Mouse (Mus musculus) hematopoietic multipotent progenitor cell, adult 10-12 weeks (in vitro differentiated cells): ENCODE measurements around the gene Gm18596. TPM values are rescaled to one million over a fixed set of nuclear protein-coding genes. Genes with fewer than 3 reads are reported as not detected.

Source experiments
- polyA plus RNA-seq: library from polyadenylated mRNA; stranded (reverse); fragments of >175 nt; gene quantifications from 2 replicates; pipeline ENCODE4 v1.2.3, GENCODE M21; 2012; ENCODE audit warnings: low replicate concordance

The Gm18596 gene
- not detected in 2 replicates for polyA plus RNA-seq

DNA sequence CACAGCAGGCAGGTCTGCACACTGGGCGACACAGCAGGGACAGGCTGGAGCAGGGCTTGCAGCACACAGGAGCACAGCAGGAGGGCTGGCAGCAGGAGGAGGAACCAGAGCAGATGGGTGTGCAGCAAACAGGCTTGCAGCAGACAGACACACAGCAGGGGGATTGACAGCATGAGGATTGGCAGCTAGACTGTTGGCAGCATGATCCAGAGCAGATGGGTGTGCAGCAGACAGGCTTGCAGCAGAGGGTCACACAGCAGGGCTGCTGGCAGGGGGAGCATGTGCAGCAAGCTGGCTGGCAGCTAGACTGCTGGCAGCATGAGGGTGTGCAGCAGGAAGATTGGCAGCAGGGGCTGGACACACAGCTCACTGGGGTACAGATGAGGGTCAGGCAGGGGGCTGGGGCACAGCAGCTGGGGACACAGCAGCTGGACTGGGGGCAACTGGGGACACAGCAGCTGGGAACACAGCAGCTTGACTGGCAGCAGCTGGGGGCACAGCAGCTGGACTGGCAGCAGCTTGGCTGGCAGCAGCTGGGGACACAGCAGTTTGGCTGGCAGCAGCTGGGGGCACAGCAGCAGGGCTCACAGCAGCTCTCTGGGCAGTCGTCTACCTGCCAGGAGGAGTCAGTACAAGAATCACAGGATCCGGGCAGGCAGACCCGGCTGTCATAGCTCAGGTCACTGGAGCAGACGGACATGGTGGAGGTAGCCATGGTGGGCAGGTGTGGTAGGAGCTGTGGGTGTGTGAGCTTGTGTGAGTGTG lies at the start of gene Gm18596:
Gm18596 (minus strand) TSS at position 715 of the 765 bp plus-strand sequence.

DNA sequence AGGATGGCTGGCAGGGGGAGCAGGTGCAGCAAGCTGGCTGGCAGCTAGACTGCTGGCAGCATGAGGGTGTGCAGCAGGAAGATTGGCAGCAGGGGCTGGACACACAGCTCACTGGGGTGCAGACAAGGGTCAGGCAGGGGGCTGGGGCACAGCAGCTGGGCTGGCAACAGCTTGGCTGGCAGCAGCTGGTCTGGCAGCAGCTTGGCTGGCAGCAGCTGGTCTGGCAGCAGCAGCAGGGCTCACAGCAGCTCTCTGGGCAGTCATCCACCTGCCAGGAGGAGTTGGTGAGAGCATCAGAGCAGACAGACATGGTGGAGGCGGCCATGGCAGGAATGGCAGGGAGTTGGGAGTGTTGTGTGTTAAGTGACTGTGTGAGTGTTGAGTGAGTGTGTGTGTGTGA lies 45.4 kb upstream of the Gm18596 start, which contains the start of gene Gm7137:
Gm7137 (minus strand) TSS at position 325 of the 400 bp plus-strand sequence.

GRCm38 (mm10) chr10:77782442-77782841 lies 40.0 kb upstream of the Gm18596 start, which contains the start of gene Gm3250:
Gm3250 (minus strand) TSS chr10:77782542.

DNA sequence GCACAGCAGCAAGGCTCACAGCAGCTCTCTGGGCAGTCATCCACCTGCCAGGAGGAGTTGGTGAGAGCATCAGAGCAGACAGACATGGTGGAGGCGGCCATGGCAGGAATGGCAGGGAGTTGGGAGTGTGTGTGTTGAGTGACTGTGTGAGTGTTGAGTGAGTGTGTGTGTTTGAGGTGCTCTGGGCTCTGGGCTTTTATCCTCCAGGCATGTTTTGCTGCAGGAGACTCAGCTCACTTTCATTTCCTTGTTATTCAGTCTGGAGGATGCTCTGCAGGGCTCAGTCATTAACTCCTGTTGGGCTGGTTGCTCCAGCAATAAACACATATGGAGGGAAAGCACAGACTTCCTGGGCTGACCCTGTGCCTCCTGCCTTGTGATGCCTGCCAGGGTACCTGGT lies 34.4 kb upstream of the Gm18596 start, which contains the start of gene Gm7138:
Gm7138 (minus strand) TSS at position 101 of the 400 bp plus-strand sequence.

GRCm38 (mm10) chr10:77771225-77771624 lies 28.8 kb upstream of the Gm18596 start, which contains the start of gene Gm3238:
Gm3238 (minus strand) TSS chr10:77771325.

GRCm38 (mm10) chr10:77759582-77759981 lies 17.1 kb upstream of the Gm18596 start, which contains the start of gene Gm3233:
Gm3233 (minus strand) TSS chr10:77759682.

DNA sequence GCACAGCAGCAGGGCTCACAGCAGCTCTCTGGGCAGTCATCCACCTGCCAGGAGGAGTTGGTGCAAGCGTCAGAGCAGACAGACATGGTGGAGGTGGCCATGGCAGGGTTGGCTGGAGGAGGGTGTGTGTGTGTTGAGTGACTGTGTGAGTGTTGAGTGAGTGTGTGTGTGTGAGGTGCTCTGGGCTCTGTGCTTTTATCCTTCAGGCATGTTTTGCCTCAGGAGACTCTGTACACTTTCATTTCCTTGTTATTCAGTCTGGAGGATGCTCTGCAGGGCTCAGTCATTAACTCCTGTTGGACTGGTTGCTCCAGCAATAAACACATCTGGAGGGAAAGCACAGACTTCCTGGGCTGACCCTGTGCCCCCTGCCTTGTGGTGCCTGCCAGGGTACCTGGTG lies 8.8 kb upstream of the Gm18596 start, which contains the start of gene Gm9736:
Gm9736 (minus strand) TSS at position 101 of the 400 bp plus-strand sequence.

DNA sequence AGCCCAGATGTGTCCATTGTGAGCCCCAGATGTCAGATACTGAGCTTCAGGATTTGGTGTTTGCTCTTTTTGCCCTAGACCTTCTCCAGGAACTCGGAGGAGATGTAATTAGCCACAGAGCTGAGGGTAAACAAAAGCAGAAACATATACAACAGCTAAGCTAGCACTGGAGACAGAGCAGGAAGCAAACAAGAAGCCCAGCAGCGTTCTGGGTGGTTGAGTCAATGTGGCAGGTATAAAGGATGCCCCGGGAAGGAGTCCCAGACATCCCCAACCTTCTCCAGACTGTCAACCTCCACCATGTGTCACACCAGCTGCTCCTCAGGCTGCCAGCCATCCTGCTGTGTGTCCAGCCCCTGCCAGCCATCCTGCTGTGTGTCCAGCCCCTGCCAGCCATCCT lies 16.3 kb downstream of the Gm18596 start, which contains the start of gene Gm10100:
Gm10100 (plus strand) TSS at position 301 of the 400 bp plus-strand sequence.

GRCm38 (mm10) chr10:77720299-77720698 lies 22.1 kb downstream of the Gm18596 start, which contains the start of gene Krtap12-1:
Krtap12-1 (plus strand) TSS chr10:77720599.

DNA sequence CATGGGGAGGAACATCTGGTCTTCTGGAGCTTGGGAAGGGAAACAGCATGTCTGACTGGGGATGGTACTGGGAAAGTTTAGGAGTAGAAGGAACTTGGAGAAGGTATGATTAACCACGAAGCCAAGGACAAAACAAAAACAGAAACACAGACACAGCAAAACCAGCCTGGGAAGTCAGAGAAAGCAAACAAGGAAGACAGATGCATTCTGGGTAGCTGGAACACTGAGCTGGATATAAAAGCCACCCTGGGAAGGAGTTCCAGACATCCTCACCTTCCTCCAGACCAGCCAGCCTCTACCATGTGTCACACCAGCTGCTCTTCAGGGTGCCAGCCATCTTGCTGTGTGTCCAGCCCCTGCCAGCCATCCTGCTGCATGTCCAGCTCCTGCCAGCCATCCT lies 26.9 kb downstream of the Gm18596 start, which contains the start of gene Gm10142:
Gm10142 (plus strand) TSS at position 301 of the 400 bp plus-strand sequence.

GRCm38 (mm10) chr10:77711157-77711556 lies 31.3 kb downstream of the Gm18596 start, which contains the start of gene Gm10024:
Gm10024 (plus strand) TSS chr10:77711457.

GRCm38 (mm10) chr10:77706326-77706725 lies 36.1 kb downstream of the Gm18596 start, which contains the start of gene Gm10272:
Gm10272 (plus strand) TSS chr10:77706626.

DNA sequence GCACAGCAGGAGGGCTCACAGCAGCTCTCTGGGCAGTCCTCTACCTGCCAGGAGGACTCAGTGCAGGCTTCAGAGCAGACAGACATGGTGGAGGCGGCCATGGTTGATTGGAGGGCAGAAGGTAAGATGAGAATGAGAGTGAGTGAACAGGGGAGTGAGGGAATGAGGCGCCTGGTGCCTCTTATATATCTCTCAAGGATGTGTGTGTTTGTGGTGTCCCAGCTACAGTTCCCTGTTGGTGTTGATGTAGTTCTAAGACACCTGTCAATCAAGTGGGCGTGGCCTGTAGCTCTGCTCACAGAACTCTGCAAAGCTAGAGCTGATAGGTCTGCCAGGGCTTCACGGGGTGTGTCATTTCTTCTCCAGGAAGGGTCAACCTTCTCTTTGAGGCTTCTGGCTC lies 45.3 kb downstream of the Gm18596 start, which contains the start of gene Gm9508:
Gm9508 (minus strand) TSS at position 101 of the 400 bp plus-strand sequence.

Other genes with a start within 250 kb of the Gm18596 start
- gene Fam207a, start 226.9 kb downstream of the Gm18596 start, polyA plus RNA-seq = 56.9 and 130 TPM in 2 replicates
- gene Itgb2, start 212.4 kb downstream of the Gm18596 start, polyA plus RNA-seq = 51.4 and 121 TPM in 2 replicates
- 59.7 and 100 TPM in 2 replicates for gene Pttg1ip, start 160.9 kb downstream of the Gm18596 start, polyA plus RNA-seq
- gene Sumo3, start 136.5 kb downstream of the Gm18596 start, polyA plus RNA-seq = 41.8 and 68.8 TPM in 2 replicates
- not detected in 2 replicates for gene Gm49325, start 136.4 kb downstream of the Gm18596 start, polyA plus RNA-seq
- 22.2 and 40.4 TPM in 2 replicates for gene Ube2g2, start 120.4 kb downstream of the Gm18596 start, polyA plus RNA-seq
- 0.80 and 1.4 TPM in 2 replicates for gene Tspear, start 56.1 kb downstream of the Gm18596 start, polyA plus RNA-seq
- not detected in 2 replicates for gene Gm19402, start 51.9 kb downstream of the Gm18596 start, polyA plus RNA-seq
- gene Gm9508, start 45.4 kb downstream of the Gm18596 start, polyA plus RNA-seq = not detected in 2 replicates
- gene Gm10272, start 36.0 kb downstream of the Gm18596 start, polyA plus RNA-seq = not detected in 2 replicates
- gene Gm10024, start 31.2 kb downstream of the Gm18596 start, polyA plus RNA-seq = not detected in 2 replicates
- gene Gm10142, start 26.8 kb downstream of the Gm18596 start, polyA plus RNA-seq = not detected in 2 replicates
- gene Krtap12-1, start 22.0 kb downstream of the Gm18596 start, polyA plus RNA-seq = not detected in 2 replicates
- not detected in 2 replicates for gene Gm10100, start 16.2 kb downstream of the Gm18596 start, polyA plus RNA-seq
- not detected in 2 replicates for gene Gm9736, start 8.7 kb upstream of the Gm18596 start, polyA plus RNA-seq
- gene Gm3233, start 17.0 kb upstream of the Gm18596 start, polyA plus RNA-seq = not detected in 2 replicates
- not detected in 2 replicates for gene Gm3238, start 28.7 kb upstream of the Gm18596 start, polyA plus RNA-seq
- not detected in 2 replicates for gene Gm7138, start 34.3 kb upstream of the Gm18596 start, polyA plus RNA-seq
- not detected in 2 replicates for gene Gm3250, start 39.9 kb upstream of the Gm18596 start, polyA plus RNA-seq
- not detected in 2 replicates for gene Gm7137, start 45.6 kb upstream of the Gm18596 start, polyA plus RNA-seq
- gene Gm9639, start 52.4 kb upstream of the Gm18596 start, polyA plus RNA-seq = not detected in 2 replicates
- not detected in 2 replicates for gene Gm19668, start 56.5 kb upstream of the Gm18596 start, polyA plus RNA-seq
- gene Gm9507, start 69.2 kb upstream of the Gm18596 start, polyA plus RNA-seq = not detected in 2 replicates
- gene Gm2696, start 72.0 kb upstream of the Gm18596 start, polyA plus RNA-seq = not detected in 2 replicates
- gene Krtap10-4, start 84.5 kb upstream of the Gm18596 start, polyA plus RNA-seq = not detected in 2 replicates
- not detected in 2 replicates for gene Krtap10-10, start 93.3 kb upstream of the Gm18596 start, polyA plus RNA-seq
- not detected in 2 replicates for gene Gm36176, start 104.2 kb upstream of the Gm18596 start, polyA plus RNA-seq
- gene Gm10318, start 110.2 kb upstream of the Gm18596 start, polyA plus RNA-seq = not detected in 2 replicates
- gene Gm3285, start 119.3 kb upstream of the Gm18596 start, polyA plus RNA-seq = not detected in 2 replicates
- gene Lrrc3, start 159.9 kb upstream of the Gm18596 start, polyA plus RNA-seq = 0.25 and 0.51 TPM in 2 replicates
- gene Trpm2, start 227.9 kb upstream of the Gm18596 start, polyA plus RNA-seq = 16.4 and 23.4 TPM in 2 replicates
- gene 1810043G02Rik, start 235.9 kb upstream of the Gm18596 start, polyA plus RNA-seq = 25.5 and 26.2 TPM in 2 replicates